Comparison of ENCODE assay signal across 13 mouse cellular contexts in genomic region chr11:106814601-106815320, GRCm38 (mm10). TPM values are rescaled to one million over a fixed set of nuclear protein-coding genes. Genes with fewer than 3 reads are reported as not detected.
DNase-seq lines count a peak whose midpoint lies in the region; ATAC-seq and TF ChIP-seq lines count a peak whose summit lies in the region.
"Had no signal": no experiment of that assay in that cellular context is flagged by ENCODE, and none has a peak within 500 bp of the region (broad histone marks: within the 10 kb centered on the region; RNA-seq: fewer than 3 reads in every experiment).

No protein-coding gene starts in this region.

- no peak overlapping the region for H3K4me3 ChIP-seq in hindbrain, postnatal 0 days (ENCODE audit: low read length)
- no peak overlapping the region for H3K4me3 ChIP-seq in hindbrain, embryonic 13.5 days
- H3K4me3 ChIP-seq in bone marrow macrophage, adult 2 months (ENCODE audit: insufficient read depth, low read length): no peak overlapping the region
- no peak overlapping the region for H3K4me3 ChIP-seq in forebrain, embryonic 16.5 days (replicated peaks; ENCODE audit: low read length)

- no peak overlapping the region for H3K4me2 ChIP-seq in hindbrain, postnatal 0 days (ENCODE audit: low read depth, low read length)
- no peak overlapping the region for H3K4me2 ChIP-seq in hindbrain, embryonic 13.5 days
- no peak overlapping the region for H3K4me2 ChIP-seq in forebrain, embryonic 16.5 days (ENCODE audit: low read length)

- no peaks in the 10 kb centered on the region for H3K27me3 ChIP-seq in hindbrain, postnatal 0 days (ENCODE audit: insufficient read depth, low read length)
- H3K27me3 ChIP-seq in hindbrain, embryonic 13.5 days: no peaks in the 10 kb centered on the region
- H3K27me3 ChIP-seq in forebrain, embryonic 16.5 days (replicated peaks; ENCODE audit: control insufficient read depth, insufficient read depth, low read length): no peaks in the 10 kb centered on the region

- H3K27ac ChIP-seq in hindbrain, postnatal 0 days: peak overlapping the region; percentile 38; the same call in 1 of the 2 replicates
- no peak overlapping the region for H3K27ac ChIP-seq in hindbrain, embryonic 13.5 days
- peak overlapping the region; percentile 25 for H3K27ac ChIP-seq in bone marrow macrophage, adult 2 months (ENCODE audit: insufficient read depth, low read depth, low read length)
- no peak overlapping the region for H3K27ac ChIP-seq in forebrain, embryonic 16.5 days (ENCODE audit: low read length)

- TF ChIP-seq POLR2A in bone marrow macrophage, adult 2 months (IDR thresholded peaks at IDR 0.05; ENCODE audit: borderline replicate concordance, low read depth, low read length): no peak

- TF ChIP-seq CTCF in hindbrain, postnatal 0 days (IDR thresholded peaks at IDR 0.05; ENCODE audit: low read depth): no peak
- no peak for TF ChIP-seq CTCF in bone marrow macrophage, adult 2 months (IDR thresholded peaks at IDR 0.05; ENCODE audit: low read depth, low read length)

- ATAC-seq in hindbrain, postnatal 0 days: 0 out of 2 replicates have a peak, but pooled peaks have one; percentile 56
- ATAC-seq in hindbrain, embryonic 13.5 days (ENCODE audit: low FRiP score): no peak
- ATAC-seq in forebrain, embryonic 16.5 days: no peak

- no peak overlapping the region; the same call in 1 of the 2 replicates for H3K9ac ChIP-seq in hindbrain, postnatal 0 days (replicated peaks; ENCODE audit: low read length)
- H3K9ac ChIP-seq in hindbrain, embryonic 13.5 days: no peak overlapping the region
- H3K9ac ChIP-seq in forebrain, embryonic 16.5 days (replicated peaks; ENCODE audit: low read depth, low read length): no peak overlapping the region

- no peaks in the 10 kb centered on the region for H3K9me3 ChIP-seq in hindbrain, postnatal 0 days (ENCODE audit: low read length)
- H3K9me3 ChIP-seq in hindbrain, embryonic 13.5 days: no peaks in the 10 kb centered on the region
- H3K9me3 ChIP-seq in forebrain, embryonic 16.5 days (ENCODE audit: control insufficient read depth, low read length): no peaks in the 10 kb centered on the region

- peak; percentile 51 for DNase-seq in hindbrain, postnatal 0 days (ENCODE audit: low spot score)
- DNase-seq in cerebellum, adult 8-10 months: peak; percentile 88
- peak; percentile 81 for DNase-seq in kidney, adult 9 months
- DNase-seq in lung, postnatal 36 days: no peak
- no peak for DNase-seq in thymus, adult 18-20 months
- DNase-seq: adrenal gland, adult 2 months; gastrocnemius, postnatal 25 days; heart, postnatal 36 days; lung, postnatal 14 days; midbrain, embryonic 14.5 days had no signal

- 0 out of 2 replicates have a peak, but pooled peaks cover 3% of the 10 kb centered on the region for H3K4me1 ChIP-seq in hindbrain, postnatal 0 days (ENCODE audit: insufficient read depth, low read length)
- peaks cover 13% of the 10 kb centered on the region for H3K4me1 ChIP-seq in hindbrain, embryonic 13.5 days (replicated peaks)
- H3K4me1 ChIP-seq in bone marrow macrophage, adult 2 months (ENCODE audit: control insufficient read depth, insufficient read depth, low read length): peaks cover 31% of the 10 kb centered on the region
- H3K4me1 ChIP-seq in forebrain, embryonic 16.5 days (replicated peaks; ENCODE audit: control insufficient read depth, insufficient read depth, low read length): peaks cover 12% of the 10 kb centered on the region

- H3K36me3 ChIP-seq in hindbrain, postnatal 0 days (ENCODE audit: insufficient read depth, low read length): peaks cover 43% of the 10 kb centered on the region
- H3K36me3 ChIP-seq in hindbrain, embryonic 13.5 days: peaks cover 93% of the 10 kb centered on the region
- H3K36me3 ChIP-seq in forebrain, embryonic 16.5 days (ENCODE audit: control insufficient read depth, insufficient read depth): peaks cover 21% of the 10 kb centered on the region

- 70% methylated on average over 14 of the region's 14 CpGs for WGBS in hindbrain, postnatal 0 days
- 78% methylated on average over 14 of the region's 14 CpGs for WGBS in hindbrain, embryonic 13.5 days
- 87% methylated on average over 14 of the region's 14 CpGs for WGBS in forebrain, embryonic 16.5 days

RNA-seq across cellular contexts. Expression of gene Cep95, which starts 25.7 kb away (rescaled TPM):
- total RNA-seq in hindbrain, postnatal 0 days (2014; rRNA removed): 2.6 and 9.0 TPM in 2 replicates
- polyA plus RNA-seq in hindbrain, postnatal 0 days (2015; fragmentation: Nextera tagmentation; extraction: Ambion mirVana): 7.2 and 8.7 TPM in 2 replicates
- 15.7 and 18.2 TPM in 2 replicates for polyA plus RNA-seq in hindbrain, embryonic 13.5 days (2015; fragmentation: Nextera tagmentation; extraction: Ambion mirVana)
- polyA plus RNA-seq in bone marrow macrophage, adult 2 months (2012; ENCODE audit: insufficient read depth, insufficient read length, missing spikeins): 24.4 and 26.6 TPM in 2 replicates
- polyA plus RNA-seq in forebrain, embryonic 16.5 days (2015; fragmentation: Nextera tagmentation; extraction: Ambion mirVana): 22.5 and 25.9 TPM in 2 replicates

RNA-seq across cellular contexts. Expression of gene Ddx5, which starts 25.8 kb away (rescaled TPM):
- total RNA-seq in hindbrain, postnatal 0 days (2014; rRNA removed): 288 and 416 TPM in 2 replicates
- polyA plus RNA-seq in hindbrain, postnatal 0 days (2015; fragmentation: Nextera tagmentation; extraction: Ambion mirVana): 272 and 274 TPM in 2 replicates
- polyA plus RNA-seq in hindbrain, embryonic 13.5 days (2015; fragmentation: Nextera tagmentation; extraction: Ambion mirVana): 431 and 450 TPM in 2 replicates
- 1,156 and 1,201 TPM in 2 replicates for polyA plus RNA-seq in bone marrow macrophage, adult 2 months (2012; ENCODE audit: insufficient read depth, insufficient read length, missing spikeins)
- 520 and 566 TPM in 2 replicates for polyA plus RNA-seq in forebrain, embryonic 16.5 days (2015; fragmentation: Nextera tagmentation; extraction: Ambion mirVana)

RNA-seq across cellular contexts. Expression of gene Polg2, which starts 35.4 kb away (rescaled TPM):
- total RNA-seq in hindbrain, postnatal 0 days (2014; rRNA removed): 8.3 and 12.9 TPM in 2 replicates
- 9.5 and 11.4 TPM in 2 replicates for polyA plus RNA-seq in hindbrain, postnatal 0 days (2015; fragmentation: Nextera tagmentation; extraction: Ambion mirVana)
- polyA plus RNA-seq in hindbrain, embryonic 13.5 days (2015; fragmentation: Nextera tagmentation; extraction: Ambion mirVana): 9.1 and 9.7 TPM in 2 replicates
- 8.9 and 11.4 TPM in 2 replicates for polyA plus RNA-seq in bone marrow macrophage, adult 2 months (2012; ENCODE audit: insufficient read depth, insufficient read length, missing spikeins)
- 8.8 and 8.9 TPM in 2 replicates for polyA plus RNA-seq in forebrain, embryonic 16.5 days (2015; fragmentation: Nextera tagmentation; extraction: Ambion mirVana)

Comparison
In these comparisons a context has a peak if more than half of its experiments do, and no peak if none do; other contexts are left out.
1. H3K27ac ChIP-seq: peak in hindbrain, postnatal 0 days (single experiment) and bone marrow macrophage, adult 2 months (single experiment); none in hindbrain, embryonic 13.5 days (single experiment) and forebrain, embryonic 16.5 days (single experiment).
2. DNase-seq: peak in hindbrain, postnatal 0 days (single experiment), cerebellum, adult 8-10 months (single experiment) and kidney, adult 9 months (single experiment); none in lung, postnatal 36 days (single experiment) and thymus, adult 18-20 months (0 of 2).